Mouse (Mus musculus): ENCODE measurements at regions not wholly inside any gene's neighbourhood (a gene's known extent, or its start where the extent isn't known, plus 50 kb on each side); places are given as distances from the start of the nearest gene placed in this dataset.

DNA sequence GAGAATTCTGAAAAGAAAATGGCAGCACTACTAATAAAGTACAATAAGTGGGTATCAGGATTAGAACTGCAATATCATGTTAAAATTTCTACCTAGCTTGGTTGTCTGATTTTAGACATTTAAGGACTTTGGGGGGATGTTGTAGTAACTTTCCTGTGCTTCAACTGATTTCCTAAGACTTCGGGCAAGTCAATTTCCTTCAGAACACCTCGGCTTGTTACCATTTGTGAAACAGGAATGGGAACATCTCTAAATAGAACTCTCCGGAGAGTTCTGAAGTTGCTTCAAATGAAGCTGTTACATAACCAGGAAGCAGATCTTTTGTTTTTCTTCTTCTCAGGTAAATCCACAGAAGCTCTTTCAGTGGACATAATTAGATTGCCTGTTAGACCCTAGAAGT is 237.0 kb upstream of the Cited2 start:
- Histone ChIP-seq H3K4me3 (ENCODE audit: low read depth, low read length) (no peak overlapping the region), H3K36me3 (ENCODE audit: insufficient read depth, low read length) (no peaks in the 10 kb centered on the region), H3K9me3 (ENCODE audit: low read length) (no peaks in the 10 kb centered on the region), H3K4me2 (ENCODE audit: low read depth, low read length, poor library complexity, severe bottlenecking) (no peak overlapping the region), H3K27me3 (ENCODE audit: insufficient read depth, low read length) (no peaks in the 10 kb centered on the region), H3K4me1 (ENCODE audit: insufficient read depth, low read length) (no peaks in the 10 kb centered on the region), H3K9ac (replicated peaks; ENCODE audit: low read length, poor library complexity, severe bottlenecking) (no peak overlapping the region), H3K27ac (ENCODE audit: low read depth, low read length) (no peak overlapping the region)
- 91% methylated on average over 3 of the region's 3 CpGs for WGBS
- TF ChIP-seq CTCF (IDR thresholded peaks at IDR 0.05), result no peak
- no peak for ATAC-seq (ENCODE audit: low FRiP score)
- no peak for DNase-seq (ENCODE audit: low spot score)

DNA sequence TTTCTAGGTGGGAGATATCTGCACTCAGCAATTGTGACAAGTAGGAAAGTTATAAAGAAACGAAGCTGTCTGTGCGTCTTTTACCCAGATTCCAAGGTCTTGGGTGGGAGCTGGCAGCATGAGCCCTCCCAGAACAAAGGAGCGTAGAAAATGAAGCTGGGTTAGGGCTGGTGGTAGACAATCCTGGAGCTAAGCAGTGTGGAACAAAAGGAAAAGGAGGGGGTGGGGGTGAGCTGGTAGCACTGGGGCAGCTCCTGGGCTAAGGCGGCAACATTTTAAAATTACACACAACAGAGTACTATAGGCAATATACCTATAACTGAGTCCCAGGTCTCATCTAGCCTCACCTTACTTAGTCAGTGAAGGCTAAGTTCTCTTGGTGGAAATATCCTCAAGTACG is 235.6 kb upstream of the Cited2 start:
- Histone ChIP-seq H3K4me3 (ENCODE audit: low read depth, low read length) (no peak overlapping the region), H3K4me2 (ENCODE audit: low read depth, low read length, poor library complexity, severe bottlenecking) (no peak overlapping the region), H3K9me3 (ENCODE audit: low read length) (no peaks in the 10 kb centered on the region), H3K4me1 (ENCODE audit: insufficient read depth, low read length) (no peaks in the 10 kb centered on the region), H3K27ac (ENCODE audit: low read depth, low read length) (no peak overlapping the region), H3K36me3 (ENCODE audit: insufficient read depth, low read length) (no peaks in the 10 kb centered on the region), H3K27me3 (ENCODE audit: insufficient read depth, low read length) (no peaks in the 10 kb centered on the region), H3K9ac (replicated peaks; ENCODE audit: low read length, poor library complexity, severe bottlenecking) (no peak overlapping the region)
- DNase-seq (ENCODE audit: low spot score), result no peak
- no peak for ATAC-seq (ENCODE audit: low FRiP score)
- WGBS, result 51% methylated on average over 5 of the region's 5 CpGs
- TF ChIP-seq CTCF (IDR thresholded peaks at IDR 0.05), result no peak

DNA sequence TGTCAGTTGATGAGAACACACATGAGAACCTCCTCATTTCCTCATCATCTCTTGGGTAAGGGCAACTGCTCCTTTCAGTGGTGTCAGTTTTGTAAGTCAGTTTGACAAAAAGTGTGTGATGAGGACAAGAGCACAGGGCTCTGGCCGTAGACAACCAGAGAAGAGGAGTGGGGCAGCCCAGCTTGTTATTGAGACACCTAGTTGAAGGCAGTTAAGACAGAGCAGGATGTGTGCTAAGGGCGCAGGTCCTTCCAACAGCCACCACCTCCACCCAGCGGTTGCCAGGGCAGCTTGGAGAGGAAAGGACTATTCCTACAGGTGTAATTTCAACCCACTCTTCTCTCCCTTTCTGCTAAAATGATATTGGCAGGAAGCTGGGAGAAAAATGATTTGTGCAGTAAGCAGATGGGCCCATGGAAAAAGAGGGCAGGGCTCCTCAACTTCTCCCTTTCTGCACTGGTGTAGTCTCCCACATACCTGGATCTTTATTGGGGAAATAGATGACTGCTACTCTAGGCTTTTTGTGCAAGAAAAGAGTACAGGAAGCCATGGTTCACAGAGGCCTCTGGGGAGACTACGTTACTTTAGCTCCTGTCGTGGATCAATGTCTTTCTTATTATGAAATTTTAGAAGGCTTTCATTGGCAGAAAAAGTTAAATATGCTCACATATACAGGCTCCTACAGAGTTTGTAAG is 231.3 kb upstream of the Cited2 start:
- TF ChIP-seq CTCF (IDR thresholded peaks at IDR 0.05), result no peak
- no peak overlapping the region for H3K9ac ChIP-seq (replicated peaks; ENCODE audit: low read length, poor library complexity, severe bottlenecking)
- H3K4me1 ChIP-seq (ENCODE audit: insufficient read depth, low read length), result no peaks in the 10 kb centered on the region
- H3K27me3 ChIP-seq (ENCODE audit: insufficient read depth, low read length), result no peaks in the 10 kb centered on the region
- H3K27ac ChIP-seq (ENCODE audit: low read depth, low read length), result no peak overlapping the region
- H3K4me2 ChIP-seq (ENCODE audit: low read depth, low read length, poor library complexity, severe bottlenecking), result no peak overlapping the region
- DNase-seq (ENCODE audit: low spot score) (no peak), ATAC-seq (ENCODE audit: low FRiP score) (no peak)
- H3K4me3 ChIP-seq (ENCODE audit: low read depth, low read length), result no peak overlapping the region
- no peaks in the 10 kb centered on the region for H3K9me3 ChIP-seq (ENCODE audit: low read length)
- WGBS, result 94% methylated on average over 5 of the region's 5 CpGs
- H3K36me3 ChIP-seq (ENCODE audit: insufficient read depth, low read length), result no peaks in the 10 kb centered on the region

DNA sequence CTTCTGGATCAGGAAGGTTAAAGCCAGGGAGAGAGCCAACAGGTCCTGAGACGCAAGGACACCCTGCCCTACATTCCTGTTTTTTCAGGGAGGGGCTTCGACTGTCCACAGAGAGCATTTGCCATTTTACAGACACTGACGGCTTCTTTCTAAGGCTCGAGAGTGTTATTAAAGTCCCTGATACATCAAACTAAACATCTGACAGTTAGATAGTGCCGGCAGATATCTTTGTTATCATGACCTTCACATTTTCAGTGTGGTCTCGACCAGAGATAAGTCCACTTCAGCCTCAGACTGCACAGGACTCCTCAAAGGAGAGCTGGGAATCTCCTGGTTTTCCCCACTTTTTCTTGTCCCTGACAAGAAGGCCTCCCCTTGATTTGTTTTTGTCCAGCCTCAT is 229.9 kb upstream of the Cited2 start:
- 87% methylated on average over 6 of the region's 6 CpGs for WGBS
- H3K9me3 ChIP-seq (ENCODE audit: low read length), result no peaks in the 10 kb centered on the region
- H3K27me3 ChIP-seq (ENCODE audit: insufficient read depth, low read length), result no peaks in the 10 kb centered on the region
- TF ChIP-seq CTCF (IDR thresholded peaks at IDR 0.05), result no peak
- ATAC-seq (ENCODE audit: low FRiP score) (no peak), DNase-seq (ENCODE audit: low spot score) (no peak)
- no peak overlapping the region for H3K4me2 ChIP-seq (ENCODE audit: low read depth, low read length, poor library complexity, severe bottlenecking)
- H3K4me1 ChIP-seq (ENCODE audit: insufficient read depth, low read length), result no peaks in the 10 kb centered on the region
- no peak overlapping the region for H3K27ac ChIP-seq (ENCODE audit: low read depth, low read length)
- H3K4me3 ChIP-seq (ENCODE audit: low read depth, low read length), result no peak overlapping the region
- H3K36me3 ChIP-seq (ENCODE audit: insufficient read depth, low read length), result no peaks in the 10 kb centered on the region
- H3K9ac ChIP-seq (replicated peaks; ENCODE audit: low read length, poor library complexity, severe bottlenecking), result no peak overlapping the region

DNA sequence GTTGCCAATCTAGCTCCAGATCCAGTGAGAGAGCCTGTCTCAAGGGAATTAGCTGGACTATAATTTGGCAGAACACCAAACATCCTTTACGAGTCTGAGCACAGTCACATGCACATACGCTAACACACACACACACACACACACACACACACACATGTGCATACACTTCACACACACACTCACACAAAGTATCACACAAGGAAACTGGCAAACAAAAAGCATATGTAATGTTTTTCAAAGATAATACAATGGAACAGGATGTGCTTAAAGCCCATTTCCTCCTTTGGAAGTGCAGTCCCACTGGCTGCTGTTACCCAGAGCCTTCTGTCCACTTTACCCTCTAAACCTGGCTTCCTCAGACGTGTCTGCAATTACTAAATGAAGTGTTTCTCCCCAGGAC is 226.2 kb upstream of the Cited2 start:
- no peak for ATAC-seq (ENCODE audit: low FRiP score)
- 77% methylated on average over 3 of the region's 3 CpGs for WGBS
- H3K4me2 ChIP-seq (ENCODE audit: low read depth, low read length, poor library complexity, severe bottlenecking), result no peak overlapping the region

DNA sequence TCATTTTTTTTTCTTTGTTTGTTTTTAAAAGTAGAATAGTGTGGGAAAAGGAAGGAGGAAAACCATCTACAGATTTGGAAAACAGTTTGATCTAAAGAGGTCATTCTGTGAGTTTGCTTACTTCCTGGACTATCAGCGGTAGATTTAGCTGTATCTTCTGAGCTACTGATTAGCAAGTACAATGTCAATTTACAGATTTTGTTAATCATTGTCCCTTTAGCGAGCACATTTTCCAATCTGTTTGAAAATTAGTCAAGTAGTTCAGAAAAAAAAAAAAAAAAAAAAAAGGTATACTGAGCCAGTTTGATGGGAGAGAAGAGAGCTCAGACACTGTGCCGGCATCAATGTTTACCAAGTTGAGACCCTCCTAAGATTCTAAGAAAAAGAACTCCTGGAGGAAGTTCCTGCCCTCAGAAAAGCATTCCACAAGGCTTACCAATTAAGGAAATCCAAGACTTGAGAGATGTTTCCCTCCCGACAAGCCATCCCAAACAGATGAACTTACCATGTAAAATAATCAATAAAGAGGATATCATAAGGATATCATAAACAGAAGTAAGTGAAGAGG is 212.3 kb upstream of the Cited2 start:
- H3K36me3 ChIP-seq (ENCODE audit: insufficient read depth, low read length), result no peaks in the 10 kb centered on the region
- H3K9me3 ChIP-seq (ENCODE audit: low read length), result peaks cover 2% of the 10 kb centered on the region; the same call in 1 of the 2 replicates
- ATAC-seq (ENCODE audit: low FRiP score), result no peak
- no peak overlapping the region for H3K4me2 ChIP-seq (ENCODE audit: low read depth, low read length, poor library complexity, severe bottlenecking)
- DNase-seq (ENCODE audit: low spot score), result no peak
- no peaks in the 10 kb centered on the region for H3K4me1 ChIP-seq (ENCODE audit: insufficient read depth, low read length)
- no peak for TF ChIP-seq CTCF (IDR thresholded peaks at IDR 0.05)
- H3K9ac ChIP-seq (replicated peaks; ENCODE audit: low read length, poor library complexity, severe bottlenecking), result no peak overlapping the region
- H3K27ac ChIP-seq (ENCODE audit: low read depth, low read length), result no peak overlapping the region
- H3K4me3 ChIP-seq (ENCODE audit: low read depth, low read length), result no peak overlapping the region
- WGBS, result 87% methylated on average over 4 of the region's 4 CpGs
- no peaks in the 10 kb centered on the region for H3K27me3 ChIP-seq (ENCODE audit: insufficient read depth, low read length)

More for the DNA sequence above, 226.2 kb upstream of the Cited2 start:
- no peak overlapping the region for H3K4me3 ChIP-seq (ENCODE audit: low read depth, low read length)
- TF ChIP-seq CTCF (IDR thresholded peaks at IDR 0.05), result no peak
- H3K36me3 ChIP-seq (ENCODE audit: insufficient read depth, low read length), result no peaks in the 10 kb centered on the region
- H3K4me1 ChIP-seq (ENCODE audit: insufficient read depth, low read length), result no peaks in the 10 kb centered on the region
- no peak overlapping the region for H3K9ac ChIP-seq (replicated peaks; ENCODE audit: low read length, poor library complexity, severe bottlenecking)
- H3K27me3 ChIP-seq (ENCODE audit: insufficient read depth, low read length), result no peaks in the 10 kb centered on the region
- peaks cover 1% of the 10 kb centered on the region; the same call in 1 of the 2 replicates for H3K9me3 ChIP-seq (ENCODE audit: low read length)
- H3K27ac ChIP-seq (ENCODE audit: low read depth, low read length), result no peak overlapping the region
- no peak for DNase-seq (ENCODE audit: low spot score)

Data from midbrain, postnatal 0 days (tissue).